Mouse (Mus musculus): ENCODE data around the gene Srr. TPM values are rescaled to one million over a fixed set of nuclear protein-coding genes. Genes with fewer than 3 reads are reported as not detected.

The Srr gene
- total and polyA plus RNA-seq, 2 experiments from 2014 or later = 35.6 to 43.1 TPM

GRCm38 (mm10) chr11:74961953-74962352 is 36.2 kb upstream of the Srr start:
- H3K27ac ChIP-seq (ENCODE audit: low read depth, low read length) = no peak overlapping the region
- no peak overlapping the region for H3K4me3 ChIP-seq (ENCODE audit: low read depth, low read length)
- no peaks in the 10 kb centered on the region for H3K9me3 ChIP-seq (ENCODE audit: low read length)
- no peak overlapping the region for H3K4me2 ChIP-seq (ENCODE audit: low read depth, low read length, poor library complexity, severe bottlenecking)
- H3K4me1 ChIP-seq (ENCODE audit: insufficient read depth, low read length) = no peaks in the 10 kb centered on the region
- no peak overlapping the region for H3K9ac ChIP-seq (replicated peaks; ENCODE audit: low read length, poor library complexity, severe bottlenecking)
- H3K36me3 ChIP-seq (ENCODE audit: insufficient read depth, low read length) = no peaks in the 10 kb centered on the region; the same call in 1 of the 2 replicates
- ATAC-seq (ENCODE audit: low FRiP score) (no peak), DNase-seq (ENCODE audit: low spot score) (no peak)
- no peaks in the 10 kb centered on the region for H3K27me3 ChIP-seq (ENCODE audit: insufficient read depth, low read length)
- TF ChIP-seq CTCF (IDR thresholded peaks at IDR 0.05) = no peak

- Histone ChIP-seq H3K27ac (ENCODE audit: low read depth, low read length) (no peak overlapping the region), H3K27me3 (ENCODE audit: insufficient read depth, low read length) (no peaks in the 10 kb centered on the region), H3K9ac (replicated peaks; ENCODE audit: low read length, poor library complexity, severe bottlenecking) (no peak overlapping the region), H3K36me3 (ENCODE audit: insufficient read depth, low read length) (no peaks in the 10 kb centered on the region; the same call in 1 of the 2 replicates), H3K4me3 (ENCODE audit: low read depth, low read length) (no peak overlapping the region), H3K4me1 (ENCODE audit: insufficient read depth, low read length) (no peaks in the 10 kb centered on the region), H3K4me2 (ENCODE audit: low read depth, low read length, poor library complexity, severe bottlenecking) (no peak overlapping the region), H3K9me3 (ENCODE audit: low read length) (no peaks in the 10 kb centered on the region)
- no peak for DNase-seq (ENCODE audit: low spot score)
- no peak for TF ChIP-seq CTCF (IDR thresholded peaks at IDR 0.05)
- 95% methylated on average over 9 of the region's 9 CpGs for WGBS
- no peak for ATAC-seq (ENCODE audit: low FRiP score)
Observed at GRCm38 (mm10) chr11:74960031-74960551, 34.3 kb upstream of the Srr start.

- ATAC-seq (ENCODE audit: low FRiP score) (no peak), DNase-seq (ENCODE audit: low spot score) (no peak)
- H3K27ac ChIP-seq (ENCODE audit: low read depth, low read length) = no peak overlapping the region
- WGBS = 88% methylated on average over 2 of the region's 2 CpGs
- no peak overlapping the region for H3K9ac ChIP-seq (replicated peaks; ENCODE audit: low read length, poor library complexity, severe bottlenecking)
- H3K9me3 ChIP-seq (ENCODE audit: low read length) = no peaks in the 10 kb centered on the region
- no peak overlapping the region for H3K4me3 ChIP-seq (ENCODE audit: low read depth, low read length)
- no peak for TF ChIP-seq CTCF (IDR thresholded peaks at IDR 0.05)
- no peak overlapping the region for H3K4me2 ChIP-seq (ENCODE audit: low read depth, low read length, poor library complexity, severe bottlenecking)
- H3K36me3 ChIP-seq (ENCODE audit: insufficient read depth, low read length) = no peaks in the 10 kb centered on the region; the same call in 1 of the 2 replicates
- no peaks in the 10 kb centered on the region for H3K4me1 ChIP-seq (ENCODE audit: insufficient read depth, low read length)
- no peaks in the 10 kb centered on the region for H3K27me3 ChIP-seq (ENCODE audit: insufficient read depth, low read length)
Observed at GRCm38 (mm10) chr11:74959501-74959900, 33.8 kb upstream of the Srr start.

DNA sequence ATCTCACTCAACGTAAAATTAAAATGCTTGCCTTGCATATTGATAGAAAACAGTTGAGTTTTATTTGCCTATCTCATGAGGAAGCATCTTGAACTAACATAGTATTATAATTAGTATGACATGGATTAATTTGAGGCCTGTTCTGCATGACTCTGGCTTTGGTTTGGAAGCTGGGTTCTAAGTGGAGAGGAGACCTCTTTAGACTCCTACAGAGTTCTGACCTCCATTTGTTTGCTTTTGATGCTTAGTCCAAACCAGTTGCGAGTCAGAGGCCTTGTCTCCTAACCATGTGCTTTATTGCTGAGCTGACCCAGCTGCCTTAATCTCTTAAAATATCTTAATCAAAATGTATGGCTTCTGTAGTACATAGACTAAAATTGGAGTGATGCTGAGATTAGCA is 31.9 kb upstream of the Srr start:
- Histone ChIP-seq H3K4me3 (ENCODE audit: low read depth, low read length) (no peak overlapping the region), H3K36me3 (ENCODE audit: insufficient read depth, low read length) (no peaks in the 10 kb centered on the region; the same call in 1 of the 2 replicates), H3K4me2 (ENCODE audit: low read depth, low read length, poor library complexity, severe bottlenecking) (no peak overlapping the region), H3K27ac (ENCODE audit: low read depth, low read length) (no peak overlapping the region), H3K27me3 (ENCODE audit: insufficient read depth, low read length) (no peaks in the 10 kb centered on the region), H3K4me1 (ENCODE audit: insufficient read depth, low read length) (no peaks in the 10 kb centered on the region), H3K9ac (replicated peaks; ENCODE audit: low read length, poor library complexity, severe bottlenecking) (no peak overlapping the region), H3K9me3 (ENCODE audit: low read length) (no peaks in the 10 kb centered on the region)
- no peak for ATAC-seq (ENCODE audit: low FRiP score)
- no peak for DNase-seq (ENCODE audit: low spot score)
- no peak for TF ChIP-seq CTCF (IDR thresholded peaks at IDR 0.05)
- WGBS = 83% methylated on average over 2 of the region's 2 CpGs

DNA sequence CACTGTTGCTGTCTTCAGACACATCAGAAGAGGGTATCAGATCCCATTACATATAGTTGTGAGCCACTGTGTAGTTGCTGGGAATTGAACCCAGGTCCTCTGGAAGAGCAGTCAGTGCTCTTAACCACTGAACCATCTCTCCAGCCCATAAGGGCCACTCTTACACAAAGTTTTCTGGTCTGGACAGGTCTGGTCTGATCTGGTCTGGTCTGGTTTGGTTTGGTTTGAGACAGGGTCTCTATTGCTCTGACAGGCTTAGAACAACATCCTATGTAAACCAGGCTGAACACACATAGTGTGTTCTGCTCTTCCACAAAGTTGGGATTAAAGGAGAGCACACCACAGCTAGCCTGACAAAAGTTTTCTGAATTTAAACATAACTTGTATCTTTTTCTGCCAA is 30.3 kb upstream of the Srr start:
- ATAC-seq (ENCODE audit: low FRiP score) (no peak), DNase-seq (ENCODE audit: low spot score) (no peak)
- no peaks in the 10 kb centered on the region for H3K27me3 ChIP-seq (ENCODE audit: insufficient read depth, low read length)
- no peak overlapping the region for H3K27ac ChIP-seq (ENCODE audit: low read depth, low read length)
- H3K4me1 ChIP-seq (ENCODE audit: insufficient read depth, low read length) = no peaks in the 10 kb centered on the region
- no peak overlapping the region for H3K4me2 ChIP-seq (ENCODE audit: low read depth, low read length, poor library complexity, severe bottlenecking)
- no peak for TF ChIP-seq CTCF (IDR thresholded peaks at IDR 0.05)
- no peak overlapping the region for H3K9ac ChIP-seq (replicated peaks; ENCODE audit: low read length, poor library complexity, severe bottlenecking)
- no peak overlapping the region for H3K4me3 ChIP-seq (ENCODE audit: low read depth, low read length)
- no peaks in the 10 kb centered on the region; the same call in 1 of the 2 replicates for H3K36me3 ChIP-seq (ENCODE audit: insufficient read depth, low read length)
- H3K9me3 ChIP-seq (ENCODE audit: low read length) = no peaks in the 10 kb centered on the region

DNA sequence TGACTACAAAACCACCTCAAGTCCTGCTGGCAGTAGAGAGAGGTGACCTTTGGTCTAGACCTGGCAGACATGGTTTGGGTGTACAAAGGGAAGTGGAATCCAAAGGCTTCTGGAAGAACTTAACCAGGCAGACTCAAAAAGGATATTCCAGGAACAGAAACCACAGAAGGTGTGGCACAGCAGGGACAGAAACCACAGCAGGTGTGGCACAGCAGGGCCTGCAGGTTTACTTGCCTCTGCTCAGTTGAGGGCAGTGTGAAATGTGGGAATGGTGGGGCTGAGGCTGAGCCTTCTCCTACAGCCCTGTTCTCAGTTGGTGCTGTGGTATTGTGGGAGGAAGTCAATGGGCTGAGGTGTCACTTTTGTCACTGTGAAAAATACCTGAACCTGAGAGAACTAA is 29.2 kb upstream of the Srr start:
- Histone ChIP-seq H3K9me3 (ENCODE audit: low read length) (no peaks in the 10 kb centered on the region), H3K27me3 (ENCODE audit: insufficient read depth, low read length) (no peaks in the 10 kb centered on the region), H3K4me2 (ENCODE audit: low read depth, low read length, poor library complexity, severe bottlenecking) (no peak overlapping the region), H3K36me3 (ENCODE audit: insufficient read depth, low read length) (no peaks in the 10 kb centered on the region; the same call in 1 of the 2 replicates), H3K4me1 (ENCODE audit: insufficient read depth, low read length) (no peaks in the 10 kb centered on the region), H3K27ac (ENCODE audit: low read depth, low read length) (no peak overlapping the region), H3K4me3 (ENCODE audit: low read depth, low read length) (no peak overlapping the region), H3K9ac (replicated peaks; ENCODE audit: low read length, poor library complexity, severe bottlenecking) (no peak overlapping the region)
- DNase-seq (ENCODE audit: low spot score) = no peak
- no peak for TF ChIP-seq CTCF (IDR thresholded peaks at IDR 0.05)
- no peak for ATAC-seq (ENCODE audit: low FRiP score)
